Comparison of ENCODE assay signal across 9 mouse cellular contexts in the genomic region with DNA sequence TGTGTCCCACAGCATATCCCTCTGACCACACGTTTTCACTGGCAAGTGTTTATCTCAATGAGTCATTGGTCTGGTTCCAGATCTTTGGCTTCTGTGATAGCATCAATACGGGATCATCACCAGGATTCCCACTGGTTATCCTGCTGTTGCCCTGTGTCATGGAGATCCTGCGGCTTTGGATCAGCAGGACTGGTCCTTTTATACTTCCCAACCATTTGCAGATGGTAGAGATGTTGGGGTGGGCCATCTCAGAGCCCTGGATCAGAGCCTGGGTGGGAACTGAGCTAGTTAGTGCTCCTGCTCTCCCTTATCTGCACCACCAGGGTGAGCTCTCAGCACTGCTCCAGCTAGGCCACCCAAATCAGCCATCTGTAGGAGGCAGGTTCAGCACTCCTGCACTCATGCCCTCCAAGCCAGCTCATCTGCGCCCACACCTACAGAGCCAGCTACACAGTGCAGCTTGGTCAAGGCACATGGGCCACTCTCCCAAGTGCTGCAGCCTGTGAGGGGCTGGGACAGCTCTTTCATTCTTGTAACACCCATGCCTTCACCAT. TPM values are rescaled to one million over a fixed set of nuclear protein-coding genes. Genes with fewer than 3 reads are reported as not detected.
DNase-seq lines count a peak whose midpoint lies in the region; ATAC-seq lines count a peak whose summit lies in the region.
"Had no signal": no experiment of that assay in that cellular context is flagged by ENCODE, and none has a peak within 500 bp of the region (broad histone marks: within the 10 kb centered on the region; RNA-seq: fewer than 3 reads in every experiment).

No protein-coding gene starts in this region.

- 0 out of 2 replicates have a peak, but pooled peaks have one; percentile 39 for ATAC-seq in kidney, embryonic 14.5 days (ENCODE audit: low FRiP score, low TSS enrichment)
- 0 out of 2 replicates have a peak, but pooled peaks have one; percentile 23 for ATAC-seq in stomach, embryonic 14.5 days (ENCODE audit: insufficient number of reproducible peaks, insufficient read depth, low FRiP score, low read depth)

- no peaks in the 10 kb centered on the region for H3K36me3 ChIP-seq in kidney, embryonic 14.5 days (ENCODE audit: control insufficient read depth, insufficient read depth, low read length)
- H3K36me3 ChIP-seq in stomach, embryonic 14.5 days (ENCODE audit: control insufficient read depth, insufficient read depth, low read length), result no peaks in the 10 kb centered on the region
- H3K36me3 ChIP-seq: G1E had no signal

- no peak overlapping the region for H3K9ac ChIP-seq in kidney, embryonic 14.5 days (ENCODE audit: low read depth, low read length)
- H3K9ac ChIP-seq in stomach, embryonic 14.5 days (replicated peaks; ENCODE audit: low read depth, low read length), result no peak overlapping the region

- 70% methylated on average over 4 of the region's 4 CpGs for WGBS in kidney, embryonic 14.5 days
- 53% methylated on average over 4 of the region's 4 CpGs for WGBS in stomach, embryonic 14.5 days

- no peak overlapping the region for H3K4me2 ChIP-seq in kidney, embryonic 14.5 days (replicated peaks; ENCODE audit: low read depth, low read length)
- no peak overlapping the region for H3K4me2 ChIP-seq in stomach, embryonic 14.5 days (replicated peaks; ENCODE audit: low read depth, low read length)

- no peaks in the 10 kb centered on the region for H3K4me1 ChIP-seq in kidney, embryonic 14.5 days (ENCODE audit: control insufficient read depth, insufficient read depth, low read length)
- H3K4me1 ChIP-seq in stomach, embryonic 14.5 days (ENCODE audit: control insufficient read depth, insufficient read depth, low read length), result no peaks in the 10 kb centered on the region

- peak; percentile 13 to 20 for DNase-seq in cerebellum, postnatal 25 days
- DNase-seq in cerebellum, adult 18-20 months, result no peak
- peak; percentile 32 for DNase-seq in ovary, postnatal 36 days (ENCODE audit: low spot score)
- no peak for DNase-seq in ovary, adult 18-20 months (ENCODE audit: low spot score)
- DNase-seq in right cerebral cortex, postnatal 4 days, result no peak
- DNase-seq in spleen, adult 18-20 months, result no peak

- no peak overlapping the region for H3K4me3 ChIP-seq in kidney, embryonic 14.5 days (ENCODE audit: low read length)
- no peak overlapping the region for H3K4me3 ChIP-seq in stomach, embryonic 14.5 days (ENCODE audit: low read depth, low read length)

- H3K27me3 ChIP-seq in kidney, embryonic 14.5 days (ENCODE audit: control insufficient read depth, insufficient read depth, low read length), result no peaks in the 10 kb centered on the region
- no peaks in the 10 kb centered on the region for H3K27me3 ChIP-seq in stomach, embryonic 14.5 days (ENCODE audit: control insufficient read depth, insufficient read depth, low read length)

- no peak overlapping the region for H3K27ac ChIP-seq in kidney, embryonic 14.5 days (ENCODE audit: low read depth, low read length)
- no peak overlapping the region for H3K27ac ChIP-seq in stomach, embryonic 14.5 days (ENCODE audit: low read length)

- no peaks in the 10 kb centered on the region for H3K9me3 ChIP-seq in kidney, embryonic 14.5 days (ENCODE audit: control insufficient read depth, low read length)
- no peaks in the 10 kb centered on the region for H3K9me3 ChIP-seq in stomach, embryonic 14.5 days (ENCODE audit: control insufficient read depth, low read depth, low read length)

RNA-seq across cellular contexts. Expression of gene Zfp618, which starts 21.0 kb away (rescaled TPM):
- 31.5 and 41.1 TPM in 2 replicates for polyA plus RNA-seq in kidney, embryonic 14.5 days (2014; fragmentation: Nextera tagmentation; extraction: Ambion mirVana)
- 27.1 and 32.0 TPM in 2 replicates for polyA plus RNA-seq in stomach, embryonic 14.5 days (2014; fragmentation: Nextera tagmentation; extraction: Ambion mirVana)
- polyA plus RNA-seq: G1E had no signal

Comparison
In these comparisons a context has a peak if more than half of its experiments do, and no peak if none do; other contexts are left out.
1. DNase-seq: peak in cerebellum, postnatal 25 days (2 of 2) and ovary, postnatal 36 days (single experiment); none in cerebellum, adult 18-20 months (0 of 2), ovary, adult 18-20 months (single experiment), right cerebral cortex, postnatal 4 days (single experiment) and spleen, adult 18-20 months (0 of 2).